In the genomic region with DNA sequence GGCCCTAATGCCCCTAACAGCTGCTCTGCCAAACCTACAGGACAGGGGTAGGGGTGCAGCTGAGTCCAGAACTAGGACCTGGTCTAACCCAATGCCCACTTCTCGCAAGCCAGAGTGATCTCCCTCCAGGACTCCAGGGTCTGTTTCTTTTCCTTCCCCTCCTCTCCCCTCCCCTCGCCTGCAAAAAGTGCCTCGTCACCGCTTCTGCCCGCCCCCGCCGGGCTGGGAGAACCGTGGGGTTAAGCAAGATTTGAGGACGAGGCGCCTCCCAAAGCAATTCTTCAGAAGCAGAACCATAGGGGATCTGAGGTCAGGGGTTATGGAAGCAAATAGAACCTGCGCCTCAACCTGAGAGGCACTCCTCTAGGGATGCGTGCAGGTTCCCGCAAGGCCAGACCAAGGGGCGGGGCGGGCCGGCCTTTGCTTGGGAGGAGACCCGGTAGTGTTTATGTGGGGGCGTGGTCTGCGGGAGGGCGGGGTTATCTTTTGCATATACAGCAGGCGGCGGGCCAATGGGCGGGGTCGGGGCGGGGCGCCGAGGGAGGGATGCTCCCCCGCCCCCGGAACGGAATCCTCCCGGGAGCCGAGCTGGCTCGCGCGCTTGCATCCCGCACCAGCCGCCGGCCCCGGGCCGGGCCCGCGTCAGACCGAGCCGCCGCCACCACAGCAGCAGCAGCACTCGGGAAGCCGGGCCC, we compare ENCODE assay signal across 8 mouse cellular contexts. TPM values are rescaled to one million over a fixed set of nuclear protein-coding genes. Genes with fewer than 3 reads are reported as not detected.
A peak's percentile ranks its signal among the peaks of the same experiment; 100 is the strongest.
DNase-seq lines count a peak whose midpoint lies in the region; ATAC-seq lines count a peak whose summit lies in the region.

Gene Numbl, plus strand, starts transcription at position 229 of the 695 bp plus-strand sequence.

- peak within 1 kb of the TSS; percentile 73 for H3K9ac ChIP-seq in intestine, embryonic 14.5 days (ENCODE audit: low read length)

- H3K27me3 ChIP-seq in intestine, embryonic 14.5 days (replicated peaks; ENCODE audit: control insufficient read depth, insufficient read depth, low read length) = no peaks in the 10 kb centered on the region

- H3K27ac ChIP-seq in intestine, embryonic 14.5 days (ENCODE audit: low read depth) = peak within 1 kb of the TSS; percentile 58

- peak within 1 kb of the TSS; percentile 56 for H3K4me3 ChIP-seq in intestine, embryonic 14.5 days (ENCODE audit: low read depth, low read length)

- peaks cover 22% of the 10 kb centered on the region for H3K36me3 ChIP-seq in intestine, embryonic 14.5 days (ENCODE audit: control insufficient read depth, insufficient read depth, low read length)

- under 1% methylated on average over 45 of the region's 47 CpGs for WGBS in intestine, embryonic 14.5 days

- H3K9me3 ChIP-seq in intestine, embryonic 14.5 days (ENCODE audit: control insufficient read depth, low read length) = no peaks in the 10 kb centered on the region

- peak within 1 kb of the TSS; percentile 75 for H3K4me2 ChIP-seq in intestine, embryonic 14.5 days (ENCODE audit: low read length)

- DNase-seq in adrenal gland, adult (ENCODE audit: inconsistent age in 2 of 2, low spot score in 1 of 2) = peak; percentile 96 to 99
- DNase-seq in embryo, embryonic 10.5 days (ENCODE audit: low spot score) = peak; percentile 97
- peak; percentile 92 for DNase-seq in gastrocnemius, postnatal 25 days
- peak; percentile 97 for DNase-seq in intestine, embryonic 14.5 days (ENCODE audit: low spot score)
- peak; percentile 91 to 92 for DNase-seq in left cerebral cortex, postnatal 14 days (ENCODE audit: low spot score in 2 of 2)
- DNase-seq in mesoderm, embryonic 11.5 days (ENCODE audit: low read depth, low spot score) = peak; percentile 96
- peak; percentile 85 to 88 for DNase-seq in right cerebral cortex, postnatal 36 days (ENCODE audit: low spot score in 2 of 2)
- peak; percentile 93 for DNase-seq in yolk sac, embryonic 10.5 days (ENCODE audit: low spot score)

- intact Hi-C loops in left cerebral cortex, postnatal 14 days (cut with DNase I) = loop anchor here (2.0 kb wide), 1 partner anchor 26 kb away; the partner anchor contains the start of gene Coq8b

- H3K4me1 ChIP-seq in intestine, embryonic 14.5 days (replicated peaks; ENCODE audit: control insufficient read depth, insufficient read depth, low read length) = peaks cover 22% of the 10 kb centered on the region

- ATAC-seq in intestine, embryonic 14.5 days (replicated peaks; ENCODE audit: low FRiP score, low TSS enrichment, low read depth) = peak; percentile 88

RNA-seq across cellular contexts. Expression of gene Numbl, which starts in this region (rescaled TPM):
- 1 to 10 TPM; 3.6 to 5.4 TPM for total RNA-seq in gastrocnemius, postnatal 25 days (2021)
- polyA plus RNA-seq in intestine, embryonic 14.5 days (2014; fragmentation: Nextera tagmentation; extraction: Ambion mirVana) = 9.2 and 11.0 TPM in 2 replicates
- 100 to 1,000 TPM; 134 to 139 TPM for total RNA-seq in left cerebral cortex, postnatal 14 days (2021)

Comparison
In these comparisons a context has a peak if more than half of its experiments do, and no peak if none do; other contexts are left out.
1. Peak in every context shown above with its lines: DNase-seq, ATAC-seq, H3K4me3 ChIP-seq and H3K27ac ChIP-seq.
2. RNA of gene Numbl (total RNA-seq): 134 to 139 TPM in left cerebral cortex, postnatal 14 days; 3.6 to 5.4 TPM in gastrocnemius, postnatal 25 days; every median in the first group is over 10 times any median in the second.